Mouse (Mus musculus) spleen, postnatal 14 days (tissue): ENCODE results near the gene Uchl4.
"Not testable (repeated sequence)": the region's sequence is repeated elsewhere in the genome, so short reads cannot be mapped to it uniquely, and the experiment has no call there.

ENCODE experiments used
- DNase-seq, 2 experiments: peaks; one replicate each; pipeline ENCODE4 v3.0.0; 2021 to 2022; ENCODE audit warnings: low spot score in 2 of 2

Gene Uchl4

DNA sequence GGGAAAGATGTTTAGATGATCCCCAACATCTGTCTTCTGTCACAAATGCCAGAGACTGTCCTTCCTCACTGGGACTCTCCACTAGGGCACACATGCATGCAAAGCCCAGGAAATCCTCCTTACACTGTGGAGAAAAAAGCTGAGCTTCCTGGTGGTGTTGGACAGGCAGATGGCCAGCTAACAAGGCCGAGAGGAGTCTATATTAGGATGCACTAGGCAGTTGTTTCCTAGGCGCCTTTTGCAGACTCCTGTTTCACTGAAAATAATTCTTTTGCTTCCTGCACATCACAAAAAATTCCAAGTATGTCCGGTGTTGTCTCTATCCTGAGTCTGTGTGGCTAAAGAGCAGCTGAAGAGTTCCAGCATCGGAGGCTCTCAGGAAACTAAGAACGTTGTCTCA lies 3.8 kb upstream of the Uchl4 start:
- no peak for DNase-seq

DNA sequence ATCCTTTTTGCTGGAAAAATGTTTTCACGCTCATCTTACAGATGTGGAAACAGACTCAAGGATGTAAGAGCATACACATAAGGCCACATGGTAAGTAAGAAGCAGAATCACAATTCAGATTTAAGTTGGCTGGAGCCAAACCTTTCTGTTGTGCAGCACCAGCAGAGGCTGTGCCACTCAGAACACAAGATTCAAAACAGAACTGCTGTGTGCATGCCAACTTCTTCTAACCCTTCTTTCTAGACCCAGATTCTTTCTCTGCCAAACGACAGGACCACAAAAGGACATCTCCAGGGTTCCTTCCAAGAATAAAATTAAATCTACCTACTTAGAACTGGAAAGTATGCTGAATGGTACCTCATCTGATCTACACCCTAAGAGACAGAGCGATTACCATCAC lies 3.3 kb upstream of the Uchl4 start:
- no peak for DNase-seq

DNA sequence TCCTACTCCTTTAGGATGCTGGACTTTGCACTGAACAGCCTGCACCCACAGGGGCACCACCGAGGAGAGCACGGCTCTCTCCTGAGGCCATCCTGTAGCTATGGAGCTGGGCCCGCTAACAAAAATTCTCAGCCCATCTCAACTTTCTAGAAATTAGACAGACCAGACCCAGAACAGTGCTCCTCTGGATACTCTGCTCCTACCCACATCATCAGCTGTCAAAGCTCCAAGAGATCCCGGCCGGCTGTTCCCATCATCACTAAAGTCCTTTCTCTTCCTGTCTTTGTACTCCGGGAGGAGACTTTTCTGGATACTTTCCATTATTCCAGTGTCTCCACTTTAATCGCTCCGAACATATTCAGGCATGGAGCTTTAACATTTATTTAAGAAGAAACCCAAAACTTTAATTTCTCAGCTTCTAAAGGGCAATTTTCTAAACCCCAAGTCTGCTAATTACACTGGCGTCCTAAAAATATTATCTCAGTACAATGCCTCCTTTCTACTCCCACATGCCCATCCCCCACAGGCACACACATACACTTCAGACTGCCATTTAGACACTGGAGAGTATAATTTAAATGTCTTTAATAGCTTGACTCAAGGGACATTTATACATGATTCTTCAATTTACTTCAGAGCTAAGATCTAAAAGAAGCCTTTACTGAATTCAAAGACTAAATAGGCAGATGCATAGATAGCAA lies 2.6 kb upstream of the Uchl4 start:
- no peak for DNase-seq

DNA sequence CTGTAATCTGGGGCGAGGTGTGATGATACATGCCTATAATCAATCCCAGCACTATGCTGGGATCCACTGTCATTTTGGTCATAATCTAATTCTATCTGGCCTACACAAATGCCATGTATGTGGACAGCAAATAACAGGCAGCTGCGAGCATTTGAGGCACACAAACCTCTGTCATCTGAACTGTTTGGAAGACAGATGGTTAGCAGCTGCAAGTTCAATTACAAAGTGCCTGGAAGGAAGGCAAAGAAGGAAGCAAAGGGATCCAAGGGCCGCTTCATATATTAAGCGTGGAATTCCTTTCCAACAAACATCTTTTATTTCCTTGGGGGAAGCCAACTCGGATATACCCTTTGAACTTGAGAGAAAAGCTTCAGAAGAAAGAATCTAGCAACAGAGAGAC lies 1.3 kb upstream of the Uchl4 start:
- DNase-seq = no peak

DNA sequence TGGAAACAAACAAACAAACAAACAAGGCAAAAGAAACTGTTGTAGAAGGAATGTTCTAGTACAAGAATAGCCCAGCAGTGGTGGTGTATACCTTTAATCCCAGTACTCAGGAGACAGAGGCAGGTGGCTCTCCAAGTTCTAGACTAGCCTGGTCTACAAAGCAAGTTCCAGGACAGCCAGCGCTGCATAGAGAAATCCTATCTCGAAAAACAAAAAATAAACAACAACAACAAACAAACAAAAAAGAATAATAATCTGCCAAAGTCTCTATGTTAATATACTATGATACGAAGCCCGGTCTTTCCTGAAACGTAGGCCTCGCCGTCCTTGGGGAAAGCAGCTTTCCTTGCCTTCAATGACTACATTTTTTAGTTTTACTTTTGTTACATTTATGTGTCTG lies 1.1 kb downstream of the Uchl4 start:
- no peak for DNase-seq

DNA sequence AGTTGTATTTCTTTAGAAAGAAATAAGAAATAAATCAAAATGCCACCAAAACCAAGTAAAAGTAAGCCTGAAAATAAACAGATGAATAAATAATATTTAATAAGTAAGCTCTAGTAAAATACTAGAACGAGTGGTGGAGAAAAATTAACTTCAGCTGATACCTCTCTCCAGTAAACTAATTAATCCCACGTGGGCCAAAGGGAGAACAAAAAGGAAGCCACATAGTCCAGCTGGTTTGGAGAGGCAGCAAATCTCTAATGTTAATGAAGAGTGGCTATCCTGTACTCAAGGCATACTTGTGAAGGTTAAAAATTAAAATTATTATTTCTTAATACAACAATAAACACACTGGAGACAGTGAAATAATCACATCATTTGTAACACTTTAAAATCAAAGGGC lies 5.1 kb downstream of the Uchl4 start:
- no peak for DNase-seq

DNA sequence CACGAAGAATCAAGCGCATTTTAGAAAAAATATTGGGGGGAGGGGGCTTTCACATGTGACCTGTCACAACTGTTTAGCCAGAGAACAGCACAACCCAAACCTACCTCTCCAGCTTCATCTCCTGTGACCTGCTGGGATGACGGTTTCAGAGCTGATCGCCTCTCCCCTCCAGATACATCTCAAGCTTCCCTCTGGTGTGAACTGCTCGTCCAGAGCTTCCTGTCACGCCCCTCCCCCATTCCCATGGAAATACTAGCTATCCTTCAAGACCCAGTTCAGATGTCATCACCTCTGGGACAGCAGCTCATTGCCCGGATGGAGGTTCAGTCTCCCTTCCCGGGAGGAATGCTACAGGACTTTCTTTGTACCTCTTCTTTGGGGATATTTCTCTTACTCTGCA lies 5.7 kb downstream of the Uchl4 start:
- DNase-seq = no peak

DNA sequence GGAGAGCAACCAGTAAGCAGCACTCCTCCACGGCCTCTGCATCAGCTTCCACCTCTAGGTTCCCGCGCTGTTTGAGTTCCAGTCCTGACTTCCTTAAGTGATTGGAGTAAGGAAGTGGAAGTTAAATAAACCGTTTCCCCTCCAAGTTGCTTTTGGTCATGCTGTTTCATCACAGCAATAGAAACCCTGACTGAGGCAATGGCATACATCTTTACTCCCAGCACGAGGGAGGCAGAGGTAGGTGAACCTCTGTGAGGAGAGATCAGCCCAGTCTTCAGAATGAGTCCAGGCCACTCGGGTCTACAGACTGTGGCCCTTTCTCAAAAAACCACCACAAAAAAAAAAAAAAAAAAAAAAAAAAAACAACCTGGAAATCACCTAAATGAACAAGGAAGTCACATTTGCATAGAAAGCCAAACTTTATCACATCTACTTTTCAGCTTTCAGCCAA lies 7.4 kb downstream of the Uchl4 start:
- no peak for DNase-seq

DNA sequence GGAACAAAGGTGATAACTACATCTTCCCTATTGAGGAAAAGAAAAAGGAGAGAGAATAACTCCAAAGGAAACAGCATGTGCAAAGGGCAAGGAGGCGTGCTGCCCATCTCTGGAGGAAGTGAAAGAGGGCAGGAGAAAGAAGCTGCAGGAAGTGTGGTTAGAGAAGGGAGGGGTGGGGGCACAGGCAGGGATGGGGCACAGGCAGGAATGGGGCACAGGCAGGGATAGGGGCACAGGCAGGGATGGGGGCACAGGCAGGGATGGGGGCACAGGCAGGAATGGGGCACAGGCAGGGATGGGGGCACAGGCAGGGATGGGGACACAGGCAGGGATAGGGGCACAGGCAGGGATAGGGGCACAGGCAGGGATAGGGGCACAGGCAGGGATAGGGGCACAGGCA lies 14.4 kb downstream of the Uchl4 start:
- no peak for DNase-seq

DNA sequence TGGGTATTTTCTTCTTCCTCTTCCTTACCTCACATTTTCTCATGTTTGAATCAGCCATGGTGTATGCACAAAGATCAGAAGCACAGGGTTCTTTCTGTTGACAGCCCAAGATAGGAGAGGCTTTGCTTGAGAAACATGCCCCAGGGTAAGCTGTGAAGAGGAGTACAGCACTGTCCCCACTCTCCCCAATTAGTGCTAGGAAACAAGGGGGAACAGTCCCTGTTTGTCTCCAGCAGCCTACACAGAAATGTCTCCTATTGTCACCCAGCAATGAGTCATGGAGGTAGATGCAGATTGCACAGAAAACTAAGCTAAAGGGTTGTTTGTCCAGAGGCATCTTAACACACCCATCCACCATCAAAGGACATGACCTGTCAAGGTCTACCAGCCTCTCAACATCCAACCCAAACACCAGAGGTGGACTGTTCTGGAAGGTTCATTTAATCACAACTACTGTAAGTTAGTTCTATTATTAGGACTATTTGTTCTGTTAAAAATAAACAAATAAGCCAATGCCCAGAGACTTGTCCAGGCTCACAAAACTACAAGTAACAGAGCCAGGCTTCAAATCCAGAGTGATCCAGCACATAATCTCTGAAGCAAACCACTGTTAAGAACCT lies 15.2 kb downstream of the Uchl4 start:
- no peak for DNase-seq

DNA sequence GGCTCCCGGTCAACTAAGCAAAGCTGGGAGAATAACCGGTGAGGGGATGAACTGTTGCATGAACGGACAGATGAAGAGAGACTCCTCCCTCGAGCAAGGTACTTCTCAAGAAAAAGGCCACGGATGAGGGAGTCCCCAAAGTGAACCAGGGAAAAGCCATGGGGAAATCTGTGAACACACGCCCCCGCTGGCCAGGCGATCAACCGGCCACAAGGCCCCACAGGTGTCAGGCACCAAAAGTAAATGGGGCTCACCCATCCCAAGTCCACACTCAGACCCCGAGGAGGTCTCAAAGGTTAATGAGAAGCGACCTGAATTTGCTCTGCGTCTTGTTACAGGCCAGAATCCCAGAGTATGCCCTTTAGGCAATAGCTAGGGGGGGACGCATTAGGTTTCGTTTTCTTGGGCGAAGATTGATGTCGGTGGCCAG lies 17.6 kb downstream of the Uchl4 start:
- DNase-seq = peak in 1 of 2 experiments; percentile 13

DNA sequence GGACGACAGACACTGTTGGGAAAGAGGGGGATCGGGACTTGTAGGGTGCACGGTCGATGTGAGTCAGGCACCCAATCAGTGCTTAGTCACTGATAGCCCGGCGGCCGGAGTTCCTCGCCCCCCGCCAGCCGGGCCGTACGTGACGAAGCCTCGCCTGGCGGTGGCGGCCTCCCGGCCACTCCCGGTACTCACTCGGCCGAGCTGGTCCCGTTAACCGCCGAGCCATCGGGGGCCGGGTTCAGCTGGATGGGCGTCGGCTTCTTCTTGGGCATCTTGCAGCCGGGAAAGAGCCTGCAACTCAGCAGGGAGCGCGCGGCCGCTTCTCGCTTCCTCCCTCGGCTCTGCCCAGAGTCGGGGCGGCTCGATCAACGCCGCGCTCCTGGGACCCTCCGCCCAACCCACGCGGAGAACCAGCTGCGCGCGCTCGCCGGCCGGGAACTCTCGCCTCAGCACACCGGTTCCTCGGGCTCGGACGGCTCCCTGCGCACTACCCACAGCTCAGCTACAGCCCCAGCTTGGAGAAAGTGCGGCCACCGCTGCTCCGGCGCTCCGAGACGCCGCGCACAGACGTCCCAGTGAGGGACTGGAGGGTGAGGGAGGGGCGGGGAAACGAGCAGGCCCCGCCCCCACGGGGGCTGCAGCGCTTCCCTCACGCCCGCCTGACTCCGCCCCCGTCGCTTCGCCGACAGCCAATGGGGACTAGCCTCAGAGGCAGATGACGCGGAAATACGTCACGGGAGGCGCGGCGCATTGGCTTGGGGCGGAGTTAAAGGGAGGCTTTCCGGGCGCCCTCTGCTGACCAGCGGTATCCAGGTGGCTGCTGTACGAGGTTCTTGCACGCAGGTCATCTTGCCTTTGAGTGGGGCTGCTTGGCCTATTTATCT lies 18.3 kb downstream of the Uchl4 start, which contains the start of gene Map2k1:
TSS of gene Map2k1 (minus strand) at position 611 of the 884 bp plus-strand sequence.
- peak; percentile 100 for DNase-seq

DNA sequence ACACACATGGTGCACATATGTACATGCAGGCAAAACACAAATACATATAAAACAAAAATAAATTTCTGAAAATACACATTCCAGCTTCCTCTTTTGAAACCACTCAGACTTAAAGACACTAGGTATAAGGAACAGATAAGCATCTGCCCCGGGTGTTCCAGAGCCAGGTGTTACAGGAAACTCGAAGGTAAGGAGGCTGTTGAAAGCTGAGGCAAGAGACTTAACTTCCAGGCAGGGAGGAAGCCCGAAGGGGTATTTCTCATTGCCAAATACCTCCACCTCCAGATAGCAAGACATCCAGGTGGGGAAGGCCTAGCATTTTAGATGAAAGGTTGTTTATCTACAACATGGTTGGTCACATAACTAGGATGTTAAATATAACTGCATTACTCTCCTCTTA lies 20.4 kb downstream of the Uchl4 start:
- DNase-seq = no peak

DNA sequence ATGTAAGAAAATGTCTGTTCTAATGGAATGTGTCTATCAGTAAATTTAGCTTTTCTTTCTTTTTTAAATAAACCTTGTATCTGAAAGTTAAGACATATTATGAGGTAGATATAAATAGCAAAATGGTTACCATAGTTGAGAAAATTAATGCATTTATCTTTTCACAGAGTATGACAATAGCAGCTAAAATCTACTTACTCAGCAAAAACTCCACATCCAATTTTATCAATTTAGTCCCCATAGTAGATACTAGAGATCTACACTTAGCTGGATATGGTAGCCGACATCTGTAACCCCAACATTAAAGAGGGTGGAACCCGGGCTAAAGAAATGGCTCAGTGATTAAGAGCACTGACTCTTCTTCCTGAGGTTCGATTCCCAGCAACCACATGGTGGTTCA lies 21.2 kb downstream of the Uchl4 start:
- no peak for DNase-seq

DNA sequence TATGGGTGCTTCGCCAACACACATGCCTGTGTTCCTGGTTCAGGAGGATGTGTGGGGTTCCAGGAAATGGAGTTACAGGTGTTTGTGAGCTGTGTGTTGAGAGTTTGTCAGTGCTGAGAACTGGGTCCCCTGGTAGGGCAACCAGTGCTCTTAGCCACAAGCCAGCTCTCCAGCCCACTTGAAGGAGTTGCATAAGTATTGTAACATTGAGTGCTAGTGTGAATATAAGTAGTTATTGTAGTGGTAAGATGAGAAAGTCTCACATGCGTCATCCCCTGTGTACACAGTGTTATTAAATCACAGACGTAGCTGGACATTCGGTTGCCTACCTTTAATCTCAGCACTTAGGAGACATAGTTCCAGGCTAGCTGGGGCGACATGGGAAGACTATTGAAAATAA lies 24.9 kb downstream of the Uchl4 start:
- no peak for DNase-seq

DNA sequence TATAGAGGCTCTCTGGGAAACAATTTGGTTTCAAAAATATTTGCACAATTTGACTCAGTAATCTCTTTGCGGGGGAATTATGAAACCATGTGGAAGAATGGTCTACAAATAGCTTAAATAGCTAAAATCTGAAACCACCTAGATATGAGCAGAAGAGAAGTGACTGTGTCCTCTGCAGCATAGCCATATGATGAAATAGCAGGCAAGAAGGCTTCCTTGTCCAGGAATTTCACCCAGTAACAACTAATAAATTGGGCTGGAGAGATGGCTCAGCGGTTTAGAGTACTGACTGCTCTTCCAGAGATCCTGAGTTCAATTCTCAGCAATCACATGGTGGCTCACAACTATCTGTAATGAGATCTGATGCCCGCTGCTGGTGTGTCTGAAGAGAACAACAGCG lies 26.0 kb downstream of the Uchl4 start:
- DNase-seq = no peak

DNA sequence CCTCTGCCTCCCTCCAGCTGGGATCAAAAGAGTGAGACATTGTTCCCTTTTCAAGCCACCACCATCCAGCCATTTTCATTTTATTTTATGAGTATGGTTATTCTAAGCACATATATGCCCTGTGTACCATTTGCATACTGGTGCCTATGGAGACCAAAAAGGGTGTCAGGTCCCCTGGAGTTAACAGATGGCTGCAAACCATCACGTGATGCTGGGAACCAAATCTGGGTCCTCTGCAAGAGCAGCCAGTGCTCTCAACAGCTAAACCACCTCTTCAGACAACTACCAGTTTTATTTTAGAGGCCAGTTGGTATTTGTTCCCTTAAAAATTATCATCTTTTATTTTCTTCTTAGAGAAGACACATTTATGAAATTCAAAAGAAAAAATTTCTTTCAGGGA lies 29.8 kb downstream of the Uchl4 start:
- no peak for DNase-seq

DNA sequence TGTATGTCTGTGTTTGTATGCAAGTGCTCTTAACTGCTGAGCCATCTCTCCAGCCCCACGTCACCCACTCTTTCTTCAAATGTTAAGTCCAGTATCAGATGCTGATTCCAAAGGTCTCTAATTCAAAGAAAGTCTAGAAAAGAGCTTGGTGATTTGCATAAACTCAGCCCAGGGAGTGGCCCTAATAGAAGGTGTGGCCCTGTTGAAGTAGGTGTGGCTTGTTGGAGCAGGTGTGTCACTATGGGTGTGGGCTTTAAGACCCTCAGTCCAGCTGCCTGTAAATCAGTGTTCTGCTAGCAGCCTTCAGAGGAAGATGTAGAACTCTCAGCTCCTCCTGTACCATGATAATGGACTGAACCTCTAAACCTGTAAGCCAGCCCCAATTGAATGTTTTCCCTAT lies 32.2 kb downstream of the Uchl4 start:
- no peak for DNase-seq

DNA sequence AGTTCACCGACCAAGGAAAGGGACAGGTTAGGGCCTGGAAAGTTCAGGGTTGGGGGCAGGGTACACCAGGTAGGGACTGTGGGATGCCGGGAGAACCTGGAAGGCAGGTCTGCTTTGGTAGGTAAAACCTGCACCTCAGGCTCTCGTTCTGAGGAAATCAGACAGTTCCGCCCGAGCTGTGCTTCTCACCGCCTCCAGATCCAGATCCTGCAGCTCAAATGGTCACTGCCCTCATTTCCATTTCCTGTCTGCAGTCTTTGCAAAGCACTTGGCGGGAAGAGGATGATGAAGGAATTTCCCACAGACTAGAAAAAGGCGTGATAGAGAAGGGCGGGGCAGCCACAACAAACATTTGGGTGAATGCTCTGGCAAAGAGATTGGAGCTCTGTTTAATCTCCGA lies 33.2 kb downstream of the Uchl4 start:
- DNase-seq = no peak

DNA sequence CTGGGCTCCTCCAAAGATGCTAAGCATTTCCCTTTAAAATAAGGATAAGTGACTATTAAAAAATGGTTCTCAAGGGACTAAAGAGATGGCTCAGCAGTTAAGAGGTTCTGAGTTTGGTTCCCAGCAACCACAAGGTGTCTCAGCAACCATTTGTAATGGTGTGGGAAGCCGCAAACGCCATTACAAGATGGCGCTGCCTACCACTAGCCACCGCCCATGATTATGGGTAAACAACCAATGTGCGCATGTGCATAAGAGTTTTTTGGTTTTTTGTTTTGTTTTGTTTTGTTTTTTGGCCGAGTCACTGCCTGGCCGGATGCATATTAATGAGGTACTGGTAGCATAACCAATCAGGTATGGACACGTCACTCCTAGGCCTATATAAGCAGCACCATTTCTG lies 33.8 kb downstream of the Uchl4 start:
- DNase-seq = not testable (repeated sequence)

DNA sequence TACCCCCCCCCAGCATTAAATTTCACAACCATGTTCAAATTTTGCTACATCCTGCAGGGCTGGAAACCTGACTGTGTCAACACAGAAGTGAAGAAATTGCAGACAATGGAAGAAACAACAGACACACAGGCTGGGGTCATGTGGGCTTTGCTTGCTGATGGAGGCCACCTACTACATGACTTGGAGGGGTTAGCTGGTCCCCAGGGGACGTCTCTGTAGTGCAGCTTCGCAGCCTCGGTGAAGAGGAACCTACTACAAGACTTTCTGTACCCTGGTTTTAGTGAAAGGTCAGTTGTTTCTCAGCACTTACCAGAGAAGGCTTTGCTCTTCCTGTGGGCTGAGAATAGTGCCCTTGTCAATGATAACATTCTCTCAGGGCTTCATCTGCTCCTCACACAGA lies 36.2 kb downstream of the Uchl4 start:
- no peak for DNase-seq

DNA sequence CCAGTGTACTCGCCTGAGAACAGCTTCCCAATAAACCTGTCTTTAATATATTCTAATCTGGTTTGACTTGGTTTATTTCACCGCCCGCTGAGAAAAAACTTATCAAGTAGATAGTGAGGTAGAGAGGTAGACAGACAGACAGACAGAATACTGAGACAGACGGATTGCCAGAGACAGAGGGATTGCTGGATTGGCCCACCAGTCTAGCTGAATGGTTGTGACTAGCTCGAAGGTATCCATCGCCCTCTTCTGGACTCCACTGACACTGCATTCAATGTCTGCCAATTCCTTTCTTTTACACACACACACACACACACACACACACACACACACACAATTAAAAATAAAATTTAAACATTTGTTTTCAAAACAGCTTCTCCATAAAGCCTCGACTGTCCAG lies 37.6 kb downstream of the Uchl4 start:
- DNase-seq = peak in 1 of 2 experiments; percentile 28

DNA sequence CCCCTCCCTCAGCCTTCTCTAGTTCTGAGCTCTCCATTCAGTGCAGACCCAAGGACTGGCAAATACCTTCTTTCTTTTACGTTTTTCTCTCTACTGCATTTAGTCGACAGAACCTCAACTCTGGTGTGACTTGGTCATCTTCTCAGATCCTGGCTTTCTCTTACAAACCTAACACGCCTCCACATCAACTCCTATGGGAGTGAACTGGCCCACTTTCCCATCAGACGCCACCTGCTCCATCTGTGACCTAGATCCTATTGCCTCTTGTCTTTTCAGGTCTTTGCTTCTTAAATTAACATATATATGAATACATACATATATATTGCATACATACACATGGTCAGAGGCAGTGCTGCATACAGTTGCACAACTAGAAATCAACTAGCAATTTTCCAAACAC lies 38.8 kb downstream of the Uchl4 start:
- DNase-seq = no peak
